Mouse (Mus musculus) ZHBTc4 (cell line): ENCODE data around the gene Atp2b4.

ENCODE experiments used
- DNase-seq: peaks from one replicate; pipeline ENCODE4 v3.0.0-alpha.2; 2011; ENCODE audit warnings: low read depth, low spot score

Atp2b4 gene

GRCm38 (mm10) chr1:133798821-133799415, 1.9 kb downstream of the Atp2b4 start:
- no peak for DNase-seq

- peak; percentile 40 for DNase-seq
Observed at GRCm38 (mm10) chr1:133797979-133798820, 2.6 kb downstream of the Atp2b4 start.

- no peak for DNase-seq
Observed at GRCm38 (mm10) chr1:133797327-133797978, 3.4 kb downstream of the Atp2b4 start.

- no peak for DNase-seq
Observed at GRCm38 (mm10) chr1:133793646-133794045, 7.2 kb downstream of the Atp2b4 start.

GRCm38 (mm10) chr1:133790011-133790410, 10.8 kb downstream of the Atp2b4 start:
- peak; percentile 27 for DNase-seq

GRCm38 (mm10) chr1:133788864-133789263, 12.0 kb downstream of the Atp2b4 start:
- DNase-seq: no peak

GRCm38 (mm10) chr1:133787500-133788210, 13.2 kb downstream of the Atp2b4 start:
- DNase-seq: no peak

- DNase-seq: no peak
Observed at GRCm38 (mm10) chr1:133784621-133785020, 16.2 kb downstream of the Atp2b4 start.

GRCm38 (mm10) chr1:133781531-133781930, 19.3 kb downstream of the Atp2b4 start:
- DNase-seq: no peak

- DNase-seq: no peak
Observed at GRCm38 (mm10) chr1:133779043-133779442, 21.8 kb downstream of the Atp2b4 start.

- peak; percentile 42 for DNase-seq
Observed at GRCm38 (mm10) chr1:133777651-133778231, 23.1 kb downstream of the Atp2b4 start.

- no peak for DNase-seq
Observed at GRCm38 (mm10) chr1:133772553-133772952, 28.3 kb downstream of the Atp2b4 start.

GRCm38 (mm10) chr1:133771831-133772399, 28.9 kb downstream of the Atp2b4 start:
- no peak for DNase-seq

- DNase-seq: no peak
Observed at GRCm38 (mm10) chr1:133767994-133768393, 32.8 kb downstream of the Atp2b4 start.

- DNase-seq: peak; percentile 46
Observed at GRCm38 (mm10) chr1:133766901-133767529, 33.8 kb downstream of the Atp2b4 start.

- no peak for DNase-seq
Observed at GRCm38 (mm10) chr1:133765376-133765775, 35.5 kb downstream of the Atp2b4 start.

GRCm38 (mm10) chr1:133762946-133763422, 37.9 kb downstream of the Atp2b4 start:
- no peak for DNase-seq

GRCm38 (mm10) chr1:133761278-133761677, 39.6 kb downstream of the Atp2b4 start:
- DNase-seq: no peak

- no peak for DNase-seq
Observed at GRCm38 (mm10) chr1:133754317-133754868, 46.4 kb downstream of the Atp2b4 start.

GRCm38 (mm10) chr1:133753325-133753724, 47.5 kb downstream of the Atp2b4 start:
- peak; percentile 56 for DNase-seq
